Mouse (Mus musculus): Measurements from ENCODE around the gene Hhip. TPM values are rescaled to one million over a fixed set of nuclear protein-coding genes. Genes with fewer than 3 reads are reported as not detected.

Hhip gene
- polyA plus RNA-seq, 1 experiment from 2014 or later: 2.1 TPM

GRCm38 (mm10) chr8:80051494-80051893, 6.3 kb downstream of the Hhip start:
- Histone ChIP-seq H3K4me1 (ENCODE audit: control insufficient read depth, insufficient read depth, low read length) (0 out of 2 replicates have a peak, but pooled peaks cover 5% of the 10 kb centered on the region), H3K4me3 (ENCODE audit: low read length) (no peak overlapping the region), H3K4me2 (replicated peaks; ENCODE audit: low read depth, low read length) (no peak overlapping the region), H3K27me3 (ENCODE audit: control insufficient read depth, insufficient read depth, low read length) (peaks cover 6% of the 10 kb centered on the region; the same call in 1 of the 2 replicates), H3K9ac (ENCODE audit: low read depth, low read length) (no peak overlapping the region), H3K9me3 (ENCODE audit: control insufficient read depth, low read length) (no peaks in the 10 kb centered on the region), H3K36me3 (ENCODE audit: control insufficient read depth, insufficient read depth, low read length) (no peaks in the 10 kb centered on the region), H3K27ac (ENCODE audit: low read depth, low read length) (no peak overlapping the region)
- WGBS: 49% methylated on average over 5 of the region's 5 CpGs
- no peak for ATAC-seq (ENCODE audit: low FRiP score, low TSS enrichment)

- Histone ChIP-seq H3K36me3 (ENCODE audit: control insufficient read depth, insufficient read depth, low read length) (no peaks in the 10 kb centered on the region), H3K9me3 (ENCODE audit: control insufficient read depth, low read length) (no peaks in the 10 kb centered on the region), H3K4me3 (ENCODE audit: low read length) (no peak overlapping the region), H3K27ac (ENCODE audit: low read depth, low read length) (no peak overlapping the region), H3K4me1 (ENCODE audit: control insufficient read depth, insufficient read depth, low read length) (no peaks in the 10 kb centered on the region), H3K4me2 (replicated peaks; ENCODE audit: low read depth, low read length) (no peak overlapping the region), H3K9ac (ENCODE audit: low read depth, low read length) (no peak overlapping the region), H3K27me3 (ENCODE audit: control insufficient read depth, insufficient read depth, low read length) (no peaks in the 10 kb centered on the region)
- WGBS: 48% methylated on average over 15 of the region's 15 CpGs
- no peak for ATAC-seq (ENCODE audit: low FRiP score, low TSS enrichment)
These were observed 8.4 kb downstream of the Hhip start for GRCm38 (mm10) chr8:80049256-80050005.

GRCm38 (mm10) chr8:80048256-80048655, 9.6 kb downstream of the Hhip start:
- ATAC-seq (ENCODE audit: low FRiP score, low TSS enrichment): no peak
- H3K9me3 ChIP-seq (ENCODE audit: control insufficient read depth, low read length): no peaks in the 10 kb centered on the region
- H3K4me3 ChIP-seq (ENCODE audit: low read length): no peak overlapping the region
- H3K27ac ChIP-seq (ENCODE audit: low read depth, low read length): no peak overlapping the region
- no peaks in the 10 kb centered on the region for H3K36me3 ChIP-seq (ENCODE audit: control insufficient read depth, insufficient read depth, low read length)
- no peak overlapping the region for H3K9ac ChIP-seq (ENCODE audit: low read depth, low read length)
- no peaks in the 10 kb centered on the region for H3K27me3 ChIP-seq (ENCODE audit: control insufficient read depth, insufficient read depth, low read length)
- no peaks in the 10 kb centered on the region for H3K4me1 ChIP-seq (ENCODE audit: control insufficient read depth, insufficient read depth, low read length)
- H3K4me2 ChIP-seq (replicated peaks; ENCODE audit: low read depth, low read length): no peak overlapping the region
- WGBS: 74% methylated on average over 4 of the region's 4 CpGs

GRCm38 (mm10) chr8:80037644-80038253, 20.1 kb downstream of the Hhip start:
- Histone ChIP-seq H3K9ac (ENCODE audit: low read depth, low read length) (no peak overlapping the region), H3K4me1 (ENCODE audit: control insufficient read depth, insufficient read depth, low read length) (no peaks in the 10 kb centered on the region; the same call in 1 of the 2 replicates), H3K36me3 (ENCODE audit: control insufficient read depth, insufficient read depth, low read length) (no peaks in the 10 kb centered on the region), H3K27me3 (ENCODE audit: control insufficient read depth, insufficient read depth, low read length) (no peaks in the 10 kb centered on the region), H3K4me2 (replicated peaks; ENCODE audit: low read depth, low read length) (no peak overlapping the region), H3K4me3 (ENCODE audit: low read length) (no peak overlapping the region), H3K9me3 (ENCODE audit: control insufficient read depth, low read length) (no peaks in the 10 kb centered on the region), H3K27ac (ENCODE audit: low read depth, low read length) (no peak overlapping the region)
- no peak; the same call in 1 of the 2 replicates for ATAC-seq (ENCODE audit: low FRiP score, low TSS enrichment)
- 36% methylated on average over 4 of the region's 4 CpGs for WGBS

- Histone ChIP-seq H3K9ac (ENCODE audit: low read depth, low read length) (no peak overlapping the region), H3K27me3 (ENCODE audit: control insufficient read depth, insufficient read depth, low read length) (no peaks in the 10 kb centered on the region), H3K9me3 (ENCODE audit: control insufficient read depth, low read length) (no peaks in the 10 kb centered on the region), H3K4me2 (replicated peaks; ENCODE audit: low read depth, low read length) (no peak overlapping the region), H3K27ac (ENCODE audit: low read depth, low read length) (no peak overlapping the region), H3K4me1 (ENCODE audit: control insufficient read depth, insufficient read depth, low read length) (peaks cover 10% of the 10 kb centered on the region; the same call in 1 of the 2 replicates), H3K4me3 (ENCODE audit: low read length) (no peak overlapping the region), H3K36me3 (ENCODE audit: control insufficient read depth, insufficient read depth, low read length) (no peaks in the 10 kb centered on the region)
- no peak for ATAC-seq (ENCODE audit: low FRiP score, low TSS enrichment)
- WGBS: 39% methylated on average over 3 of the region's 3 CpGs
These were observed 25.2 kb downstream of the Hhip start for GRCm38 (mm10) chr8:80032604-80033003.

- H3K9me3 ChIP-seq (ENCODE audit: control insufficient read depth, low read length): no peaks in the 10 kb centered on the region
- peaks cover 10% of the 10 kb centered on the region; the same call in 1 of the 2 replicates for H3K4me1 ChIP-seq (ENCODE audit: control insufficient read depth, insufficient read depth, low read length)
- H3K27ac ChIP-seq (ENCODE audit: low read depth, low read length): no peak overlapping the region
- H3K36me3 ChIP-seq (ENCODE audit: control insufficient read depth, insufficient read depth, low read length): no peaks in the 10 kb centered on the region
- ATAC-seq (ENCODE audit: low FRiP score, low TSS enrichment): peak; percentile 80
- H3K27me3 ChIP-seq (ENCODE audit: control insufficient read depth, insufficient read depth, low read length): no peaks in the 10 kb centered on the region
- no peak overlapping the region for H3K9ac ChIP-seq (ENCODE audit: low read depth, low read length)
- H3K4me3 ChIP-seq (ENCODE audit: low read length): no peak overlapping the region
- 29% methylated on average over 15 of the region's 15 CpGs for WGBS
- peak overlapping the region; percentile 31 for H3K4me2 ChIP-seq (replicated peaks; ENCODE audit: low read depth, low read length)
These were observed 26.2 kb downstream of the Hhip start for GRCm38 (mm10) chr8:80031330-80032293.

GRCm38 (mm10) chr8:80029631-80030030, 28.2 kb downstream of the Hhip start:
- peaks cover 10% of the 10 kb centered on the region; the same call in 1 of the 2 replicates for H3K4me1 ChIP-seq (ENCODE audit: control insufficient read depth, insufficient read depth, low read length)
- no peaks in the 10 kb centered on the region for H3K27me3 ChIP-seq (ENCODE audit: control insufficient read depth, insufficient read depth, low read length)
- no peaks in the 10 kb centered on the region for H3K9me3 ChIP-seq (ENCODE audit: control insufficient read depth, low read length)
- no peaks in the 10 kb centered on the region for H3K36me3 ChIP-seq (ENCODE audit: control insufficient read depth, insufficient read depth, low read length)
- H3K27ac ChIP-seq (ENCODE audit: low read depth, low read length): no peak overlapping the region
- ATAC-seq (ENCODE audit: low FRiP score, low TSS enrichment): no peak; the same call in 1 of the 2 replicates
- no peak overlapping the region for H3K9ac ChIP-seq (ENCODE audit: low read depth, low read length)
- 27% methylated on average over 6 of the region's 6 CpGs for WGBS
- no peak overlapping the region for H3K4me3 ChIP-seq (ENCODE audit: low read length)
- no peak overlapping the region for H3K4me2 ChIP-seq (replicated peaks; ENCODE audit: low read depth, low read length)

- Histone ChIP-seq H3K9ac (ENCODE audit: low read depth, low read length) (no peak overlapping the region), H3K4me1 (ENCODE audit: control insufficient read depth, insufficient read depth, low read length) (no peaks in the 10 kb centered on the region), H3K36me3 (ENCODE audit: control insufficient read depth, insufficient read depth, low read length) (no peaks in the 10 kb centered on the region), H3K4me2 (replicated peaks; ENCODE audit: low read depth, low read length) (no peak overlapping the region), H3K4me3 (ENCODE audit: low read length) (no peak overlapping the region), H3K9me3 (ENCODE audit: control insufficient read depth, low read length) (no peaks in the 10 kb centered on the region), H3K27me3 (ENCODE audit: control insufficient read depth, insufficient read depth, low read length) (no peaks in the 10 kb centered on the region), H3K27ac (ENCODE audit: low read depth, low read length) (no peak overlapping the region)
- no peak for ATAC-seq (ENCODE audit: low FRiP score, low TSS enrichment)
- WGBS: 80% methylated on average over 5 of the region's 5 CpGs
These were observed 37.3 kb downstream of the Hhip start for GRCm38 (mm10) chr8:80020469-80020868.
